Mouse (Mus musculus): ENCODE data around the gene Marc1.

The Marc1 gene

DNA sequence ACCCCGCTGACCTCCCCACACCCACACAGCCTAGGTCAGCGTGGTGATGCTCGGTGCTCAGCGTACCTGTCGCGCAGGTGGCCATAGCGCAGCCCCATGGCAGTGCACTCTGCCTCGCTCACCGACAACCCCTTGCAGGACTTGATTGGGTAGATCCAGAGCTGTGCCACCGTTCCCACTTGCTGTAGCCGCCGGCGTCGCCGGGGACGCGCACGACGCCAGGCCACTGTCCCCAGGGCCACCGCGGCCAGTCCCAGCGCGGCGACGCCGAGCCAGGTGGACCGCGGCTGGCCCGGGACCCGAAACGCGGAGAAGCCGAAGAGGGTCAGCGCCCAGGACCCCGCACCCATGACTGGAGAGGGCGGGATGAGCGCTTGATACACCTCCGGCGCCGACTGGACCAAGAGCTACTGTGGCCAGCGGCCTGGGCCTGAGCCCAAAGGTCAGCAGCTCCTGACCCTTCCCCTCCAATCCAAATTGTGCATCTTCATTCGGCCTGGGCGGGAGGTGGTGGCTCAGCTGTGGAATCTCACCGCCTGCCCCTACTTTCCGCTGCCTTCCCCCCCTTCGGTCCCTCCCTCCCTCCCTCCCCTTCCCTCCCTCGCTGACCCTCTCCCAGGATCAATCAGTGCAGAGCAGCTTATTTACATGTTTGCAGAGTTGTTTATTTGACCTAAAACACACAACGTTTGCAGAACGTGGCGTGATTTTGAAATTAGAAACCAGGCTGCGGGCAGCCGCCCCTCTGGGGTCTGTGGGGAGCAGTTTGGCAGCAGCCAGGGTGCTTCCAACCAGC, at the start of gene Marc1:
Marc1 (minus strand) TSS at position 534 of the 796 bp plus-strand sequence.
- DNase-seq (ENCODE audit: low spot score): no peak

- no peak for DNase-seq (ENCODE audit: low spot score)
These were observed 49.2 kb upstream of the Marc1 start for GRCm38 (mm10) chr1:184860276-184860675.

DNA sequence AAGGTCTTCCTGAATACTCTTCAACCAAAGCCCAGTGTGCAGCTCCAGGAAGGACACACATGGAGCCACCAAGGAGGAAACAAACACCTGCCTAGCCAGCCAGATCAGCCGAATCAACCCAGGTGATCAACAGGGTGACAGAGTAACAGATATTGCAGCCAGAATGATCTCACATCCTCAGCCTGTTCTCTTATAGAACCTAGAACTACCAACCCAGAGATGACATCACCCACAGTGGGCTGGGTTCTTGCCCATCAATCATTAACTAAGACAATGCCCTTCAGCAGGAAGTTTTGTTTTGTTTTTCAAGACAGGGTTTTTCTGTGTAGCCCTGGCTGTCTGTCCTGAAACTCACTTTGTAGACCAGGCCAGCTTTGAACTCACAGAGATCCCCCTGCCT, 47.1 kb upstream of the Marc1 start:
- no peak for DNase-seq (ENCODE audit: low spot score)

DNA sequence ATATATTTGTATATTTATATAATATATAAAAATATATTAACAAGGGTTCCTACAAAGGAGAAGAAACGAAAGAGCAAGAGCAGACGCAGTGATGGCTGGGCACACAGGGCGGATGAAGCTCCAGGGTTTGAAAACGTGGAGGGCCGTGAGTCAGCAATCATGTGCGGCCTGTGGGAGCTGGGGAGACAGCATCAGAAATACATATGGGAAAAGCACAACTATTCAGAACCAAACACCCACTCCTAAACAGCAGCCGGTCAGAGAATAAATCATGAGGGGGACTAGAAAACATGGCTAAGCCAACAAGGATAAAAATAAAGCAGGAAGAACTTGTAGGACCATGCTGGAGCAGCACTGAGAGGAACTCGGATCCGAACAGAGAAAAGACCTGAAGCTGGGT, 46.1 kb upstream of the Marc1 start:
- DNase-seq (ENCODE audit: low spot score): no peak

DNA sequence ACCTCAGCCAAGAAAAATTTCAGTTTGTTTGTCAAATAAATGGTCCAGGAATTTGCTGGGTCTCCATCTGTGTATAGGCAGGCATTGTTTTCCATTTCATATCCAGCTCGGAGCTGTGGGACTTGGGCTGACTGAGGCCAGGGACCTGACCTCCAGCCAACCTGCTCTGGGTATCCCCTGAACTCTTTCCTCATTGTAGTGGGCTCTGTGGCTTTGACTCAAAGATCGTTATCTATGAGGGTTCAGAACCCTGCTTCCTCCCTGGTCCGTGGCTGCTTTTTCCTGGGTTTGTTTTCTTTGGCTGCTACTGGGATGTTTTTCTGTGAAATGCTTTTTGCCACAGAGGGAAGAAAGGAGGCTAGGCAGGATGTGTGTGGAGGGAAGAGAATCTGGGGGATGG, 42.8 kb upstream of the Marc1 start:
- no peak for DNase-seq (ENCODE audit: low spot score)

DNA sequence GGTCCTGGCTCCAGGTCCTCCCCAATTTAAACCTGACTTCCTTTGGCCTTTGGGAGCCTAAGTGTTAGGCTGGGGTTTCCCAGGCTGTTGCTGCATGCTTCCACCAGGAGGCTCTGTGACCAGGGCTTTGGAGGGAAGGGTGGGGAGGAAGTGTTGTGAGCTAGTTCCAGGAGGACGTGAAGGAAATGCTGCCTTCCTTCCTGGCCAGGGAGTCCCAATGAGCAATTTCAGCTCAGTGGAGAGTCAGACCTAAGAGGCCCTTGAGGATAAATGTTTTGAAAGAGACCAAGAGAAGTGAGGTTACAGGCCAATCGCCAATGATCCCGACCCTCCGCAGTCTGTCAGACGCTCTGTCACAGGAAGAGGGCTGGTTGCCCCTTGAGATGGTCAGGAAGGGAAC, 42.2 kb upstream of the Marc1 start:
- peak; percentile 79 for DNase-seq (ENCODE audit: low spot score)

- peak; percentile 87 for DNase-seq (ENCODE audit: low spot score)
These were observed 40.9 kb upstream of the Marc1 start for GRCm38 (mm10) chr1:184851741-184852618.

DNA sequence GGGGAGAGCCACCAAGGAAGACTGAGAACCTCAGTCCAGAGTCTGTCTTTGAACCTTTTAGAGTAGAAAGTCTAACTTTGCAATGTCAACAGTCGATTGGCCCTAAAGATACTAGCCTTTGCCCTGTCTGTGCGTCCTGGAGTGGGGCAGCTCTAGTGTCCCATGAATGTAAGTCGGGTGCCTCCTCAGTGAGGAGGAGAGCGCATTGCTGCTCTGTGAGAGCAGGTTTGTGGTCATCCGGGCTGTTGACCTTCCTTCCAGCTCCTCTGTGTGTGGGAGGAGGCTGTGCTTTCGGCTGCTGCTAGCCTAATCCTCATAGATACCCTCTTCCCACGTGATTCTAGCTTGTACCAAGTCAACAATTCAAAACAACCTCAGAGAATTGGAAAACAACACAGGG, 40.1 kb upstream of the Marc1 start:
- DNase-seq (ENCODE audit: low spot score): no peak

DNA sequence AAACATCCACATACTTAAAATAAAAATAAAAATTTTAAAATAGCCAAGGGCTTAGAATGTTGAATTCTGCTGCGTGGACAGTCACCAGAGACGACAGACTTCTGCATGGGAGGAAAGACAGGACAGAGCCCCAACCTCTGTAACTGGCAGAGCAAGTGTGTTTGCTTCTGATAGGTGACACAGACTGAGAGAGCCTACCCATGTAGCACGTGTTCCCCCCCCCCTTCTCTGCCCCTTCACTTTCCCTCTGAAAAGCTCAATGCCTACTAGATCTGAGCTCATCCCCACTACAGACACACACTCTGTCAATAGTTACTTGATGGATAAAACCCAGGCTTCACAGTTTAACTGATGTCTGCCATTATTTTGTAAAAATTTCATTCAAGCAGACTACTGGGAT, 35.9 kb upstream of the Marc1 start:
- no peak for DNase-seq (ENCODE audit: low spot score)

GRCm38 (mm10) chr1:184846092-184846750, 35.1 kb upstream of the Marc1 start, which contains the start of gene Marc2:
Gene Marc2, minus strand, starts transcription at chr1:184846451.
- DNase-seq (ENCODE audit: low spot score): peak; percentile 29

GRCm38 (mm10) chr1:184845111-184846071, 34.3 kb upstream of the Marc1 start:
- peak; percentile 92 for DNase-seq (ENCODE audit: low spot score)

- peak; percentile 50 for DNase-seq (ENCODE audit: low spot score)
These were observed 33.4 kb upstream of the Marc1 start for GRCm38 (mm10) chr1:184844326-184845066.

DNA sequence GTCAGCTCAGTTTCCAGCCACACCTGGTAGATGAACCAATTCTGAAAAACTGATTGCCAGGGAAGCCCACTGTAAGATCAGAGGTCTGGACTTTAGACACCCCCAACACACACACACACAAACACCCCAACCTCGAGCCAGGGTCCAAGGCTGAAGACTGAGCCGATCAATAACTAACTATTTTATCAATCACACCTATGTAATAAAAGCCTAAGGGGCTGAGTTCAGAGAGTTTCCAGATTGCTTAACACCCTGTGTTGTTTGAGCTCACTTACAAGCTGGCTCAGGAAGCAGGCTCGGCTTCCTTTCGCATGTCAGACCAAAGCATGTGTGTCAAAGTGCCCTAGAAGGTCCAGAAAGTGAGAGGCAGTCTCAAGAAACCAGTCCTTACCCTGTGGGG, 26.5 kb upstream of the Marc1 start:
- DNase-seq (ENCODE audit: low spot score): no peak

- DNase-seq (ENCODE audit: low spot score): no peak
These were observed 25.2 kb upstream of the Marc1 start for GRCm38 (mm10) chr1:184836350-184836749.

DNA sequence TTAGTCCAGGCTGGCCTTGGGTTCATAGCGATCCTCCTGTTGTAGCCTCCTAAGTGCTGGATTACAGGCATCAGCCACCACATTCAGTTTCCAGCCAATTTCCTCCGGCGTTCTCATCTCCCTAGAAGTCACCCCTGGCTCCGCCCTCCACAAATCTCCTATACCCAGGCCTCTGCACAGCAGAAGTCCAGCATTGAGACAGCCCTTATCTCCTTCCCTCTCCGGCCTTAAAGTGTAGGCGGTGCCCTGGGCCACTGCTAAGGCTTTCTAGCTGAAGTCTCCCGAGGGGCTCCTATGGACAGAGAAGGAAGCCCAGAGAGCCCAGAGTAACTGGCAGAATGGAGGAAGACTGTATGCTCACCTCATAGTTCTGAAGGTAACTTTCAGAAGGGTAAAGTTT, 22.4 kb upstream of the Marc1 start:
- DNase-seq (ENCODE audit: low spot score): no peak

DNA sequence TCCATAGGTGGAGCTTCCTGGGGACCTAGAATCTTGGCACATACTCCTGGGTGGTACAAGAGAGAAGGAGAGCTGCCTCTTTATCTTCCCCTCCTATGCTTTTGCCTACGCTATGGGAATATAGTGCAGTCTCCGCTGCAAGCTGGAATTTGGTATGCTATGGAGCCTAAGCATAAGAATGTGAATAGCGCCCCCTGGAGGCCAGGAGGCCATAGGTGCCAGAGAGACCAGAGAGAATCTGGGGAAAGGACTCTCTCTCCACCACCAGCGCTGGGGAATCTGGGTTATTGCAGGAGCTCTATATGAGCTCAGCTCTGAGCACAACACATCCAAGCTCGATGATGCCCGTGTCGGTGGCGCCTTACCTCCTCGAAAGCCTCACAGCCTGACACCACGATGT, 21.1 kb upstream of the Marc1 start:
- DNase-seq (ENCODE audit: low spot score): no peak

DNA sequence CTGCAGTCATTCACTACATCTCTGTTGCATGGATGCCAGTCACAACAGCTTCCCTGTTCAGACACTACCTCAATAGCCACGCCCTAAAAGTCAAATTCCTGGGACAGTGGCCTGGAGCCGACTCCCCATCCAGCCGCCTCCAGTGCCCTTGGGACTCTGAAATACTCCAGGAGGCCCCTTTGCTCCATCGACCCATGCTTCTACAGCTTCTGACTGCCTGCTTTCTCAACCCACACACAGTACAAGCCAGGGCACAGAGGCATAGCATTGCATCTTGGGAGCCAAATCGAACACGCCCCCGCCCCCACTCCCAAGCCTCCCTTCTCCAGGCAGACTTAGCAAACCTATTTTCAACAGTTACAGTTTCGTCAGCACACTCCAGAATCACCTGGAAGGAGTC, 18.8 kb upstream of the Marc1 start:
- DNase-seq (ENCODE audit: low spot score): no peak

DNA sequence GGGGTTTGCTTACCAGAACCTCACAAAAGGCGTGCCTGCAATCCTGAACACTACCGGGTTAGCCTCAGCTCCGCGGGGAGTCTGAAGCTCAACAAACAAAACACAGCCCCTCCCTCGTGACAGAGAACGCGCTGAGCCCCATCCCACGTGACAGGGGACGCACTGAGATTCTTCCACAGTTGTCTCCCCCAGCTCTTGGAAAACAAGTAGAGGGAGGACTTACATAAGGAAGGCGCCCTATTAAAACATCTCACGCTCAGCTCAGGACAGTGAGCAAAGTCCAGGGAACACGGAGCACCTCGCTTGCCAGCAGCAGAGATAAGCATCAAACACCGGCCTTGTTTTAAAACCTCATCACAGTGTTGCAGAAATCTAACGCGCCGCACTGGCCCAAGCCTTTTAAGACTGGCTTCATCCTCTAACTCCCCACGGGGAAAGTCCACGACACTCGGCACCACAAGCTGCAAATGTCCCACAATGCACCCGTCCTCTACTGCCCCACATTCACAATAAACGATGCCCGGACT, 16.1 kb upstream of the Marc1 start:
- peak; percentile 36 for DNase-seq (ENCODE audit: low spot score)

- DNase-seq (ENCODE audit: low spot score): peak; percentile 37
These were observed 14.0 kb upstream of the Marc1 start for GRCm38 (mm10) chr1:184825093-184825492.

DNA sequence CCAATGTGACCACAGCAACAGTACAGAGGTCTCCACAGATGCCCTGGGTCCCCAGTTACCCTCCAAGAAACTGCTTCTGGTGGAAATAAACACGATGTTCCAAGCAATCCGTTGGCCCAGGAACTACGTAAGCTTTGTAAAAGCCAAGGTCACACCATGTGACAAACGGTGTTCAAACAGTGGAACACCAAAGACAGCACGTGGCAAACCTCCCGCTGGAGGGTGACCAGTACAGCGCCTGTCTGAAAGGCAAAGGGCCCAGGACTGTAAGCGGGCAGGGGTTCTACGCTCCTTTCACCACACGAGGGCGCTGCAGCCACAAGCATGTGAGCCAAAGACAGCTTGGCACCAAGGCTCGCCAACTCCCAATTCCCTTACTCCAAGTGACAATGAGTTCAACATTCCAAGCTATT, 13.3 kb upstream of the Marc1 start:
- DNase-seq (ENCODE audit: low spot score): peak; percentile 92

All from urinary bladder, postnatal 14 days (tissue).